19 mouse cellular contexts compared by ENCODE assay signal in the genomic region with DNA sequence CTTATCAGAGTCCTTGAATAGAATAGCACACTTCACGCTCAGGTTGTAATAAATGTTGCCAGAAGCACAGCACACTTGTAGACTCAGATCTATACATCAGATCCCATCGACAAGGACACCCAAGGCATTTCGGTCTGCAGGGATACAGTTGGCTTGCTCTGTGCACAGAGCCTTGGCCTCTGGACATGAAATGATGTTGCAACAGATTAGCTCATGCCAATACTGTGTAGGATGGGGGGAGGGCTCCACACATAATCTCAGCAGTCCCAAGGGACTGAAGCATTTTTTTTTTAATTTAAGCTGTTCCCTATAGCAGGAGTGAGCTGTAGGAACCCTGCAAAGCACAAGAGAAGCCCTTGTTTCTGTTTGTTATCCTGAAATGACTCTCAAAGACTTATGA.
DNase-seq lines count a peak whose midpoint lies in the region; ATAC-seq lines count a peak whose summit lies in the region.
"Had no signal": no experiment of that assay in that cellular context is flagged by ENCODE, and none has a peak within 500 bp of the region (broad histone marks: within the 10 kb centered on the region; RNA-seq: fewer than 3 reads in every experiment).

No protein-coding gene starts in this region.

- no peak overlapping the region for H3K4me3 ChIP-seq in liver, embryonic 16.5 days (ENCODE audit: low read depth, low read length)
- H3K4me3 ChIP-seq in liver, embryonic 11.5 days (ENCODE audit: low read depth, low read length), result no peak overlapping the region
- H3K4me3 ChIP-seq: embryonic facial prominence, embryonic 10.5 days; gastrocnemius, adult 2 months; hindbrain, embryonic 12.5 days had no signal

- peak; percentile 70 for ATAC-seq in liver, embryonic 16.5 days (ENCODE audit: low read depth)
- ATAC-seq in liver, embryonic 11.5 days (replicated peaks; ENCODE audit: low FRiP score), result no peak
- ATAC-seq: forebrain, embryonic 14.5 days; hindbrain, embryonic 16.5 days; inflammation-experienced regulatory T-cells, adult 6 months; intestine, postnatal 0 days had no signal

- no peaks in the 10 kb centered on the region for H3K36me3 ChIP-seq in liver, embryonic 16.5 days (ENCODE audit: control insufficient read depth, insufficient read depth)
- no peaks in the 10 kb centered on the region for H3K36me3 ChIP-seq in liver, embryonic 11.5 days (ENCODE audit: control insufficient read depth, insufficient read depth, low read length)
- H3K36me3 ChIP-seq: embryonic facial prominence, embryonic 10.5 days; hindbrain, embryonic 12.5 days had no signal

- 50% methylated on average over 3 of the region's 3 CpGs for WGBS in liver, embryonic 16.5 days (ENCODE audit: insufficient replicate concordance)
- WGBS in liver, embryonic 11.5 days, result 77% methylated on average over 3 of the region's 3 CpGs

- H3K27me3 ChIP-seq in liver, embryonic 16.5 days (ENCODE audit: control insufficient read depth, insufficient read depth, low read depth, low read length), result no peaks in the 10 kb centered on the region
- H3K27me3 ChIP-seq in liver, embryonic 11.5 days (replicated peaks; ENCODE audit: control insufficient read depth, insufficient read depth, low read length), result no peaks in the 10 kb centered on the region
- H3K27me3 ChIP-seq: hindbrain, embryonic 12.5 days had no signal

- H3K4me1 ChIP-seq in liver, embryonic 16.5 days (ENCODE audit: control insufficient read depth, low read depth, low read length), result no peaks in the 10 kb centered on the region
- no peaks in the 10 kb centered on the region for H3K4me1 ChIP-seq in liver, embryonic 11.5 days (replicated peaks; ENCODE audit: control insufficient read depth, insufficient read depth, low read length)
- H3K4me1 ChIP-seq: embryonic facial prominence, embryonic 10.5 days; hindbrain, embryonic 12.5 days had no signal

- no peaks in the 10 kb centered on the region for H3K9me3 ChIP-seq in liver, embryonic 16.5 days (replicated peaks; ENCODE audit: control insufficient read depth, low read length)
- H3K9me3 ChIP-seq in liver, embryonic 11.5 days (ENCODE audit: control insufficient read depth, low read length), result no peaks in the 10 kb centered on the region
- H3K9me3 ChIP-seq: embryonic facial prominence, embryonic 10.5 days; hindbrain, embryonic 12.5 days had no signal

- no peak overlapping the region for H3K9ac ChIP-seq in liver, embryonic 16.5 days (ENCODE audit: low read depth, low read length)
- H3K9ac ChIP-seq in liver, embryonic 11.5 days (ENCODE audit: low read depth, low read length), result no peak overlapping the region
- H3K9ac ChIP-seq: hindbrain, embryonic 12.5 days had no signal

- H3K4me2 ChIP-seq in liver, embryonic 16.5 days (ENCODE audit: low read depth, low read length), result no peak overlapping the region
- H3K4me2 ChIP-seq in liver, embryonic 11.5 days, result no peak overlapping the region
- H3K4me2 ChIP-seq: hindbrain, embryonic 12.5 days had no signal

- no peak overlapping the region for H3K27ac ChIP-seq in liver, embryonic 16.5 days (ENCODE audit: low read length)
- no peak overlapping the region for H3K27ac ChIP-seq in liver, embryonic 11.5 days (ENCODE audit: low read depth, low read length)
- H3K27ac ChIP-seq: embryonic facial prominence, embryonic 10.5 days; gastrocnemius, adult 2 months; hindbrain, embryonic 12.5 days had no signal

- DNase-seq in adrenal gland, postnatal 36 days, result peak; percentile 12 to 14
- no peak for DNase-seq in adrenal gland, postnatal 14 days
- no peak for DNase-seq in liver, embryonic 11.5 days (ENCODE audit: low spot score)
- DNase-seq in adipocyte (ENCODE audit: low spot score), result peak; percentile 56
- peak; percentile 32 for DNase-seq in skeletal muscle tissue, adult 2 months (ENCODE audit: low read depth, low spot score)
- no peak for DNase-seq in kidney, adult 9 months
- DNase-seq: cerebellum, adult 18-20 months; cerebellum, postnatal 10 days; gastrocnemius, adult 2 months; gastrocnemius, postnatal 25 days; heart, postnatal 10 days; heart, postnatal 4 days had no signal

Comparison
In these comparisons a context has a peak if more than half of its experiments do, and no peak if none do; other contexts are left out.
1. DNase-seq: peak in adrenal gland, postnatal 36 days (2 of 2), adipocyte (single experiment) and skeletal muscle tissue, adult 2 months (single experiment); none in adrenal gland, postnatal 14 days (single experiment), liver, embryonic 11.5 days (single experiment) and kidney, adult 9 months (single experiment).